Mouse (Mus musculus) liver, embryonic 13.5 days (tissue): ENCODE measurements around the gene Gas2. TPM values are rescaled to one million over a fixed set of nuclear protein-coding genes. Genes with fewer than 3 reads are reported as not detected.
A peak's percentile ranks its signal among the peaks of the same experiment; 100 is the strongest.

Experiments
- ATAC-seq: fragments of 200-750 bp; cut with Nextera tagmentation; 2 replicates; pipeline ENCODE4 v1.8.0; 2017; ENCODE audit warnings: low read depth, mild to moderate bottlenecking, moderate number of reproducible peaks, moderate library complexity
- DNase-seq: peaks from one replicate; pipeline ENCODE4 v3.0.0; 2022
- H3K27ac ChIP-seq: fragments of 300-500 bp; sonication (generic); 2 replicates; pipeline ENCODE4 v1.5.1; 2015; ENCODE audit warnings: moderate library complexity, mild to moderate bottlenecking, inconsistent platforms
- H3K27me3 ChIP-seq: fragments of 300-500 bp; sonication (generic); 2 replicates; pipeline ENCODE4 v1.6.1; 2015; ENCODE audit warnings: mild to moderate bottlenecking, inconsistent platforms
- H3K36me3 ChIP-seq: fragments of 300-500 bp; sonication (generic); 2 replicates; pipeline ENCODE4 v1.6.1; 2015; ENCODE audit warnings: mild to moderate bottlenecking, inconsistent platforms
- H3K4me1 ChIP-seq: fragments of 300-500 bp; sonication (generic); replicated peaks from 2 replicates; pipeline ENCODE4 v1.6.1; 2015; ENCODE audit warnings: inconsistent platforms
- H3K4me2 ChIP-seq: fragments of 300-500 bp; sonication (generic); 2 replicates; pipeline ENCODE4 v1.6.1; 2015; ENCODE audit warnings: inconsistent platforms, mild to moderate bottlenecking, moderate library complexity
- H3K4me3 ChIP-seq: fragments of 300-500 bp; sonication (generic); replicated peaks from 2 replicates; pipeline ENCODE4 v1.5.1; 2015; ENCODE audit warnings: mild to moderate bottlenecking, inconsistent platforms
- H3K9ac ChIP-seq: fragments of 300-500 bp; sonication (generic); 2 replicates; pipeline ENCODE4 v1.6.1; 2015; ENCODE audit warnings: mild to moderate bottlenecking, inconsistent platforms
- H3K9me3 ChIP-seq: fragments of 300-500 bp; sonication (generic); replicated peaks from 2 replicates; pipeline ENCODE4 v1.6.1; 2016; ENCODE audit warnings: inconsistent platforms
- WGBS: fragments of 180-500 bp; shearing (Covaris S2); methylation state at CpG from one replicate; pipeline ENCODE4 v1.1.7; 2015; ENCODE audit not compliant: insufficient replicate concordance; 5-methylcytosine and 5-hydroxymethylcytosine counted together
- polyA plus RNA-seq: library from polyadenylated mRNA; unstranded; fragments of >200 nt; fragmentation: Nextera tagmentation; extraction: Ambion mirVana; gene quantifications from 2 replicates; pipeline ENCODE4 v1.2.1, GENCODE M21; 2015

Gas2 gene
- 6.8 and 7.0 TPM in 2 replicates for polyA plus RNA-seq

DNA sequence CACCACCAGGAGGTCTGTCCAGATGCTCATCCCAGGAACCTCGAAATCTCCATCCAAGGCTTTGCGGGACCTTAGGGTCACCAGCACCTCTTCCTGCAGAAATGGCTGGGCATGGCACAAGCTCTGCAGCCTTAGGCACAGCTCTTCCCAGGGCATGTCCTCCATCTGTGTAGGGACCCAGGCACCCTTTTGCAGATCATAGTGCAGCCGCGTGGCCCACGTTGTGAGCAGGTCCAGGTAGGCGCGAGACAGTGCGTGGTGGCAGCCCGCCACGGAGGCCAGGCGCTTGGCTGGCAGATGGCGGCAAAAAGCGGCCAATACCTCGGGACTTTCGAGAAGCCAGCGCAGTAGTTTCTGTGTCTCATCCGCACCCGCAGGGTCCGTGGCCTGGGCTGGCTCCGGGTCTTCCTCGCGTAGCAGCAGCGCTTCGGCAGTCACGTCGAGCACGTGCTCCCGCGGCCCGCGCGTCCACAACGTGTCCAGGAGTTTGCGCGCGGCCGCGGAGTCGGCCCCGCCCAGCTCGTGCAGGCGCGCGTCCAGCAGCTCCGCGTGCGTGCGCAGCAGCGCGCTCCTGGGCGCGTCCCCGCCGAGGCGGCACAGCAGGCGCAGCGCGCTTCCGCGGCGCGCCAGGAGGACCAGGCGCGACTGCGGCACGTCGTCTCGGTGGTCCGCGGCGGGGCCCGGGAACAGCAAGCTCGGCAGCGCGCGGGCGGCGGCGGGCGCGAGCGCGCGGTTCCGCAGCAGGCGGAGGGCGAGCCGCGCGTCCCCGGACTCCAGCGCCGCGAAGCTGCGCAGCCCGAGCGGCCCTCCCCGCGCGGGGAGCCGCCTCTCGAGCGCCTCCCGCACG is at the start of gene Gas2:
Gene Gas2, plus strand, starts transcription at position 766 of the 847 bp plus-strand sequence.
- WGBS = 7% methylated on average over 98 of the region's 105 CpGs
- Histone ChIP-seq H3K27me3 (no peaks in the 10 kb centered on the region), H3K36me3 (peaks cover 28% of the 10 kb centered on the region), H3K9me3 (no peaks in the 10 kb centered on the region), H3K4me2 (peak within 1 kb of the TSS; percentile 93), H3K4me1 (peaks cover 53% of the 10 kb centered on the region), H3K4me3 (peak within 1 kb of the TSS; percentile 83), H3K27ac (peak within 1 kb of the TSS; percentile 92), H3K9ac (peak within 1 kb of the TSS; percentile 87)
- DNase-seq = peak; percentile 85
- ATAC-seq = peak; percentile 84

DNA sequence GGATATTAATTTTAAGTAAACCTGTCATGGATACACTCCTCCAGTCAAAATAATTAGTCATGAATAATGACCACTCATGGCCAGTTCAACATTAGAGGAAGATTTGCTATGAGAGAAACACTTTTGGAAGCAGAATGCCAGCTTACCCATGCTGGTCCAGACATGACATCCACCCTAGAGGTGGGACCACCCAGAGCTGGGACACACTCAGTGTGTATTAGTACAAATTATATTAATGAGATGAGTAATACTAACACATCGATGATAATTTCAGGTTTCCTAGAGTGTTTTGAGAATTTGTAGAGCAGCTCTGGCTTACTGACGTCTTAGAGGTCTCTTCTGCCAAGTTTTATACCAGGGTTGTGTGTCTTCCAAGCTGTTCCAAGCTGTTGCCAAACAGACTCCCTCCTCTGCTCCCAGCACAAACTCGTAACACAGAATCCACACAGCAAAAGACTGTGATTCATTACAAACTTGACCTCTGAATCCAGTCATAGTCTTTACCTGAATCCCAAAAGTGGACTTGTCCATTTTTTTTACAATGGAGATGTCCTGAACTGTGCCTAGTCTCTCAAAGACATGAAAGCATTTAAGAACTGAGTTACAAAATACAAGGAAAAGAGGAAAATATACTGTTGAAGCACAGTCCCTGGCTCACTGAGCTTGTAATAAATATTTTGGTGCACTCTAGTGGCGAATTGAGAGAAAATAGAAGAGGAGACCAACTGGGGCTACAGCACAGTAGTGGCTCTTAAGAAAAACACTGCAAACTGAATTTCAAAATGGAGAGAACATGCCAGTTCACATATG is 46.1 kb upstream of the Gas2 start:
- H3K4me1 ChIP-seq = no peaks in the 10 kb centered on the region
- H3K27ac ChIP-seq = no peak overlapping the region
- no peaks in the 10 kb centered on the region for H3K27me3 ChIP-seq
- 41% methylated on average over 4 of the region's 4 CpGs for WGBS
- H3K9me3 ChIP-seq = no peaks in the 10 kb centered on the region
- no peak overlapping the region for H3K9ac ChIP-seq
- DNase-seq (no peak), ATAC-seq (no peak)
- H3K4me3 ChIP-seq = no peak overlapping the region
- no peaks in the 10 kb centered on the region for H3K36me3 ChIP-seq
- no peak overlapping the region for H3K4me2 ChIP-seq

GRCm38 (mm10) chr7:51816283-51816839 is 45.5 kb upstream of the Gas2 start:
- Histone ChIP-seq H3K9ac (no peak overlapping the region), H3K4me1 (no peaks in the 10 kb centered on the region), H3K4me3 (no peak overlapping the region), H3K27ac (no peak overlapping the region), H3K27me3 (no peaks in the 10 kb centered on the region), H3K36me3 (no peaks in the 10 kb centered on the region), H3K4me2 (no peak overlapping the region), H3K9me3 (no peaks in the 10 kb centered on the region)
- 27% methylated on average over 3 of the region's 3 CpGs for WGBS
- no peak for DNase-seq
- no peak for ATAC-seq

DNA sequence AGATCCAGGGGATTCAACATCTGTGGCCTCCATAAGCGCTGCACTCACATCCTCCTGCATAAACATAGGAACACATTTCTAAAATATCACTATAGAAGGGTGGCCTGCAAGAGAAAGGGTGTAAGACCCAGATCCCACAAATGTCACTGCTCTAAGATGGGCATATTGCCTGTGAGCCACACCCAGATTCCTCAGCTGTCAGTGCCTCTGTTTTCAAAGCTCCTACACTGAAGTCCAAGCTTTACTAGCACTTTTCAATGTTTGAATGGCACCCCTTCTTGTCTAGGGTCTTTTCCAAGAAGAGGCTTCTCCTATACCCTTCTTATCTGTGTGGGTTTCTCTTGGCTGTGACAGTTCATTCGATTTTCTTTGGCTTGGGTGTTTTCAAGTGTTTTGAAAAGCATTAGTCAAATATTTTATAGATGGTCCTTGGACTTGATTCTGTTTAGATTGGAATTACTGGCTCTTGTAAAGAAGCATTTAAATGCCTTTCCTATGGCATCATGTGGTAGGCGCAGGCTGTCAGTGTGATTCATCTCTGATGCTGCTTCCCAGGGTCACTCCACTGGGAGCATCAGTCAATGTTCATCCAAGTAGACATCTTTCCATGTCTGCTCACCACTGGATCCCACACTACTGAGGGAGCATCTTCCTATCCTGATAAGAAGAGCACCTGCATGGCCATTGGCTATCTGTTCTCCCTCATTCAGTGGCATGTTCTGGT is 43.4 kb upstream of the Gas2 start:
- no peak for DNase-seq
- Histone ChIP-seq H3K9me3 (no peaks in the 10 kb centered on the region), H3K27ac (no peak overlapping the region), H3K27me3 (no peaks in the 10 kb centered on the region), H3K9ac (no peak overlapping the region), H3K4me2 (no peak overlapping the region), H3K4me3 (no peak overlapping the region), H3K36me3 (no peaks in the 10 kb centered on the region), H3K4me1 (no peaks in the 10 kb centered on the region)
- no peak for ATAC-seq
- WGBS = 38% methylated on average over 3 of the region's 3 CpGs

- Histone ChIP-seq H3K9ac (no peak overlapping the region), H3K27ac (no peak overlapping the region), H3K9me3 (no peaks in the 10 kb centered on the region), H3K4me2 (no peak overlapping the region), H3K36me3 (no peaks in the 10 kb centered on the region), H3K4me1 (no peaks in the 10 kb centered on the region), H3K27me3 (no peaks in the 10 kb centered on the region), H3K4me3 (no peak overlapping the region)
- 26% methylated on average over 1 of the region's 1 CpGs for WGBS
- DNase-seq = no peak
- ATAC-seq = no peak
Observed at GRCm38 (mm10) chr7:51819891-51820290, 41.9 kb upstream of the Gas2 start.

DNA sequence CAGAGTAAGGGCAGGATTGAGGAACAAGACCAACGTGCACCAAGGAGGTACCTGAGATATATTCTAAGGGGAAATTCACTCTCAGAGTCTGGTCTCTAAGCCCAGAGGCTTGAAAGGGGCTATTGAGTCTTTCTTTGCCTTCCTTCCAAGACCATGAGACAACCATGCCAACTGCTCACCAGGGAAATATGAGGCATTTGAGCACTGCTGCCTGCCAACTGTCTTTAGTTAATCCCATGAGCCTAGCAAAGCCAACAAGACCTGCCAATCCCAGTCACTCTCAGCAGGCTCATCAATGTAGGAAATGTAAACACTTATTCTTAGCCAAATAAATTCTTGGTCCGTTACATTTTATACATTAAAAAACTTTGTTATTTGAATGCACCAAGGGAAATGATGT is 40.3 kb upstream of the Gas2 start:
- H3K9me3 ChIP-seq = no peaks in the 10 kb centered on the region
- WGBS = 37% methylated on average over 2 of the region's 2 CpGs

DNA sequence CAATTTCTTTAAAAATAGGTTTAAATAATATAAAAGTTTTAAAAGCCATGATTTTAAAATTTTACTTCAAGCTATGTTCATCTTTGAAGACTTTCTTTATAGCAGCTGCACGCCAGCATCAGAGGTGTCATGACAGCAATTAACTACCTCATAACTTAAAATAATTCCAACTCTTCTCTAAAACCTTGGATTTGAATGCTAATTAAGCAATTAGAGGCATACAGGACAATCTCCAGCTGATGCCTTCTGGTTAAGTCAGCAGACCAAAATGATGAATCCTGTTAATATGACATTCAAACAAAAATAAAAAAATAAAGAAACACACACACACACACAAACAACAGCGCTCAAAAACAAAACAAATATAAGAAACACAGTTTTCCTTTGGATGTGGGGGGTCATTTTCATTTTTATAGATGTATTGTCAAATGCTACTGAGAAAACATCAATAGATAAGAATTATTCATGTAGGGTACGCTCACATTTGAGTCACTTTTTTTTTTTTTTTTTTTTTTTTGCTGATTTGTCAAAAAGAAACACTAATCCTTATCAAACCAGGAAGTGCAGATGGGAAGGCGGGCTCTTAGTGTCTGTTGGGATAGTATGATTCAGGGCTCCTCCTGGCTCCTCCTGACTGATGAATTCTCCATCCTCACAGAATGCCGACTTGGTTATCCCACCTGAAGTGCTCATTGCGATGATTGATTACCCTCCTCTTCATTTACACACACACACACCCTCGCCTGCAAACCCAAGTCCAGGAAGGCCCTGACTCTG is 38.1 kb upstream of the Gas2 start:
- H3K9ac ChIP-seq = no peak overlapping the region
- ATAC-seq (no peak), DNase-seq (no peak)
- H3K4me2 ChIP-seq = no peak overlapping the region
- H3K36me3 ChIP-seq = no peaks in the 10 kb centered on the region
- H3K9me3 ChIP-seq = no peaks in the 10 kb centered on the region
- H3K4me3 ChIP-seq = no peak overlapping the region
- H3K4me1 ChIP-seq = no peaks in the 10 kb centered on the region
- H3K27me3 ChIP-seq = no peaks in the 10 kb centered on the region
- H3K27ac ChIP-seq = no peak overlapping the region
- 54% methylated on average over 7 of the region's 7 CpGs for WGBS

More for the DNA sequence above, 40.3 kb upstream of the Gas2 start:
- Histone ChIP-seq H3K4me3 (no peak overlapping the region), H3K9ac (no peak overlapping the region), H3K4me2 (no peak overlapping the region), H3K27ac (no peak overlapping the region), H3K4me1 (no peaks in the 10 kb centered on the region), H3K36me3 (no peaks in the 10 kb centered on the region), H3K27me3 (no peaks in the 10 kb centered on the region)
- ATAC-seq (no peak), DNase-seq (no peak)

DNA sequence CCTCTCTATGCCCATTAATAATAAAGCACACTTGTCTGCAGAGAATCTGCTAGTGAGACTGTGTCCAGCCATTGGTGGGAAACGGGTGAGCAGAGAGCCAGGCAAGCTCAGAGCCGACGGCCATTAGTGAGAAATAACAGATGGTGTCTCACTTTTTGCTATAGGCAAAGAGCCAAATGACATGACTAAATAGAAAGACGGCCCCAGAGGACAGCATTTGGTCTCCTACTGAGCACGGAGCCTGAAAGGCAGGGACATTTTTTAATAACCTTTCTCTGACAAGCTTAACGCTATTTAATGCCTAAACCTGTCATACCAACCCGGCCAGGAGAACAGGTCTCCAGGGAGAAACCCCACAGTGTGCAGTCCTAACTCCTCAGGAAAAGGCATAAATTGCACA is 29.9 kb upstream of the Gas2 start:
- Histone ChIP-seq H3K9me3 (no peaks in the 10 kb centered on the region), H3K4me2 (no peak overlapping the region), H3K4me1 (no peaks in the 10 kb centered on the region), H3K27me3 (no peaks in the 10 kb centered on the region), H3K9ac (no peak overlapping the region), H3K36me3 (no peaks in the 10 kb centered on the region), H3K27ac (no peak overlapping the region), H3K4me3 (no peak overlapping the region)
- WGBS = 68% methylated on average over 7 of the region's 7 CpGs
- DNase-seq = no peak
- no peak for ATAC-seq

- Histone ChIP-seq H3K36me3 (no peaks in the 10 kb centered on the region), H3K4me3 (no peak overlapping the region), H3K9me3 (no peaks in the 10 kb centered on the region), H3K4me2 (no peak overlapping the region), H3K27me3 (no peaks in the 10 kb centered on the region), H3K9ac (no peak overlapping the region), H3K27ac (no peak overlapping the region), H3K4me1 (no peaks in the 10 kb centered on the region)
- DNase-seq (no peak), ATAC-seq (no peak)
- WGBS = 71% methylated on average over 7 of the region's 7 CpGs
Observed at GRCm38 (mm10) chr7:51840515-51840914, 21.3 kb upstream of the Gas2 start.

DNA sequence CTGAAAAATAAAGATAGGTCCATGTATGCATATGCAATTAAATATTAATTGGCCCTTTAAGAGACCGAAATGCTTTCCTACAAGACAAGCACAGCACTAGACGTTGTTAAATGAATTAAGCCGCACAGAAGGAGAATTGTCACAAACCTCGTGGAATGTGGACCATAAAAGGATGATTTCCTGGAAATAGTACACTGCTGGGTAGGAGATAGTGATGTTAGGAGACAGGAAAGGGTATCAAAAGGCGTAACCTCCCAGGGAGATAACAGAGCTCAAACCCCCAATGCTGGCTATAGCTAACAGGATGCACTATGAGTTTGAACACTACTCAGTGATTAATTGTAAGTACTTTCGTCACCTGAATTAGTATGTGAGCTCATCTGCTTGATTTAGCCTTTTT is 10.9 kb upstream of the Gas2 start:
- 30% methylated on average over 6 of the region's 6 CpGs for WGBS
- peak; percentile 93 for ATAC-seq
- peak overlapping the region; percentile 28 for H3K4me2 ChIP-seq

More for the DNA sequence above, 10.9 kb upstream of the Gas2 start:
- Histone ChIP-seq H3K36me3 (peaks cover 3% of the 10 kb centered on the region; the same call in 1 of the 2 replicates), H3K4me1 (peaks cover 19% of the 10 kb centered on the region), H3K9me3 (no peaks in the 10 kb centered on the region), H3K27ac (no peak overlapping the region), H3K27me3 (no peaks in the 10 kb centered on the region), H3K4me3 (no peak overlapping the region), H3K9ac (no peak overlapping the region)
- peak; percentile 11 for DNase-seq
